Mouse (Mus musculus) stomach, postnatal 0 days (tissue): ENCODE data around the gene Tmem37. TPM values are rescaled to one million over a fixed set of nuclear protein-coding genes. Genes with fewer than 3 reads are reported as not detected.

Experiments
- ATAC-seq: fragments of 200-750 bp; cut with Nextera tagmentation; 2 replicates; pipeline ENCODE4 v1.8.0; 2017; ENCODE audit not compliant: low FRiP score, low TSS enrichment
- DNase-seq: peaks from one replicate; pipeline ENCODE4 v3.0.0-alpha.2; 2016; ENCODE audit warnings: low spot score
- H3K27ac ChIP-seq: fragments of 300-500 bp; sonication (generic); replicated peaks from 2 replicates; pipeline ENCODE4 v1.5.1; 2014; ENCODE audit warnings: mild to moderate bottlenecking, control low read depth
- H3K27me3 ChIP-seq: fragments of 300-500 bp; sonication (generic); 2 replicates; pipeline ENCODE4 v1.6.1; 2014; ENCODE audit warnings: low read length; ENCODE audit not compliant: control insufficient read depth, insufficient read depth
- H3K36me3 ChIP-seq: fragments of 300-500 bp; sonication (generic); 2 replicates; pipeline ENCODE4 v1.6.1; 2014; ENCODE audit warnings: low read length, mixed read lengths; ENCODE audit not compliant: control insufficient read depth, insufficient read depth
- H3K4me1 ChIP-seq: fragments of 300-500 bp; sonication (generic); replicated peaks from 2 replicates; pipeline ENCODE4 v1.6.1; 2014; ENCODE audit warnings: antibody characterized with exemption; ENCODE audit not compliant: control insufficient read depth, insufficient read depth
- H3K4me2 ChIP-seq: fragments of 300-500 bp; sonication (generic); replicated peaks from 2 replicates; pipeline ENCODE4 v1.6.1; 2014; ENCODE audit warnings: low read depth, mild to moderate bottlenecking, control low read depth, moderate library complexity
- H3K4me3 ChIP-seq: fragments of 300-500 bp; sonication (generic); 2 replicates; pipeline ENCODE4 v1.5.1; 2014; ENCODE audit warnings: low read depth, low read length, control low read depth
- H3K9ac ChIP-seq: fragments of 300-500 bp; sonication (generic); 2 replicates; pipeline ENCODE4 v1.6.1; 2014; ENCODE audit warnings: mild to moderate bottlenecking, low read length, control low read depth, mixed read lengths
- H3K9me3 ChIP-seq: fragments of 300-500 bp; sonication (generic); 2 replicates; pipeline ENCODE4 v1.6.1; 2016; ENCODE audit warnings: low read length; ENCODE audit not compliant: control insufficient read depth
- CTCF ChIP-seq: IDR thresholded peaks from 2 replicates; pipeline ENCODE4 v1.5.1; 2016; ENCODE audit warnings: antibody characterized with exemption, low read depth, mild to moderate bottlenecking, moderate library complexity
- EP300 ChIP-seq: optimal IDR thresholded peaks from 2 replicates; pipeline ENCODE3; 2016; ENCODE audit warnings: antibody characterized with exemption
- WGBS: fragments of 180-500 bp; shearing (Covaris S2); extraction: QIAGEN DNeasy Blood & Tissue Kit; methylation state at CpG from one replicate; pipeline ENCODE4 v1.1.7; 2014; 5-methylcytosine and 5-hydroxymethylcytosine counted together
- polyA plus RNA-seq: library from polyadenylated mRNA; unstranded; fragments of >200 nt; fragmentation: Nextera tagmentation; extraction: Ambion mirVana; gene quantifications from 2 replicates; pipeline ENCODE4 v1.2.1, GENCODE M21; 2015

The Tmem37 gene
- polyA plus RNA-seq, 1 experiment from 2014 or later: 8.8 TPM

DNA sequence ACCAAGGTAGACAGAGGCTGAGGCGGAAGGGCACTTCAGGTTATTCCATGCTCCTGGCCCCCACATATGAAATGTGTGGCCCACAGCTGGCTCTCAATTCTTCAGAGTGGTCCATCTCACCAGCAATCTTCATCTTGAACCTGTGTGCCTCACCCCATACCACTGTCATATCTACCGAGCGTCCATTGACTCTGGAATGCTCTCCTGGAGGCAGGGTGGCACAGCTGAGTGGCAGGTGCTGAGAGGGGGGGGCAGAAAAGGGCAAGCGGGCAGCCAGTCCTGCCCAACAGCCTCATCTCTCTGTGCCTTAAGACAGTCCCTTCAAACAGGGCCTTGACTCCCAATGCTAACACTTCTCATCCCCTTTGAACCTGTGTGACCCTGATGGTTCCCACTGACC lies 2.7 kb downstream of the Tmem37 start:
- TF ChIP-seq CTCF (no peak), EP300 (no peak)
- Histone ChIP-seq H3K4me2 (no peak overlapping the region), H3K27me3 (no peaks in the 10 kb centered on the region), H3K4me1 (peaks cover 5% of the 10 kb centered on the region; the same call in 1 of the 2 replicates), H3K4me3 (no peak overlapping the region), H3K27ac (no peak overlapping the region), H3K36me3 (no peaks in the 10 kb centered on the region), H3K9me3 (no peaks in the 10 kb centered on the region), H3K9ac (no peak overlapping the region)
- ATAC-seq (no peak), DNase-seq (no peak)
- 88% methylated on average over 4 of the region's 4 CpGs for WGBS

- ATAC-seq: no peak
These were observed 3.7 kb downstream of the Tmem37 start for GRCm38 (mm10) chr1:120070168-120070567.

GRCm38 (mm10) chr1:120069120-120069519 lies 4.8 kb downstream of the Tmem37 start:
- H3K27ac ChIP-seq: no peak overlapping the region
- TF ChIP-seq EP300: no peak
- no peak for TF ChIP-seq CTCF
- no peak overlapping the region for H3K4me2 ChIP-seq

More at GRCm38 (mm10) chr1:120070168-120070567, 3.7 kb downstream of the Tmem37 start:
- H3K4me2 ChIP-seq: no peak overlapping the region
- no peak for DNase-seq
- TF ChIP-seq CTCF (no peak), EP300 (no peak)
- H3K27me3 ChIP-seq: no peaks in the 10 kb centered on the region
- no peaks in the 10 kb centered on the region for H3K36me3 ChIP-seq
- no peaks in the 10 kb centered on the region for H3K9me3 ChIP-seq
- 68% methylated on average over 6 of the region's 6 CpGs for WGBS
- no peak overlapping the region for H3K9ac ChIP-seq
- no peak overlapping the region for H3K27ac ChIP-seq
- H3K4me3 ChIP-seq: no peak overlapping the region
- peaks cover 5% of the 10 kb centered on the region; the same call in 1 of the 2 replicates for H3K4me1 ChIP-seq

DNA sequence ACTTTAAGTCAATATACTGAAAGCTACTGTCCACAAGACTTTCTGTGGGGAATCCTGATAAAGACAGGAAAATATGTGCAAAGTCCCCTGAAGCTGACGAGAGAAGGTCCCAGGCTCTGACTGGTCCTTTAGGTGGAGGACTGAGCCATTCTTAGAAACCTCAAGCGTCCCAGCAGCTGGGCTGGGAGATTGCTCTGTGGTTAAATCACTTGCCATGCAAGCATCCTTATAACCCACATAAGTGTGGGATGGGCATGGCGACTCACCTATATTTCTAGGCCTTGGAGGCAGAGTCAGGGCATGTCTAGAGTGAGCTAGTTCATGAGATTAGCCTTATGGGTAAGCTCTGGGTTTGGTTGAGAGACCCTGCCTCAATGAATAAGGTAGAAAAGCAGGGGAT lies 7.2 kb downstream of the Tmem37 start:
- Histone ChIP-seq H3K9ac (no peak overlapping the region), H3K36me3 (no peaks in the 10 kb centered on the region), H3K4me1 (no peaks in the 10 kb centered on the region), H3K9me3 (no peaks in the 10 kb centered on the region), H3K4me2 (no peak overlapping the region), H3K4me3 (no peak overlapping the region), H3K27me3 (no peaks in the 10 kb centered on the region), H3K27ac (no peak overlapping the region)
- DNase-seq (no peak), ATAC-seq (no peak)
- WGBS: 67% methylated on average over 3 of the region's 3 CpGs
- no peak for TF ChIP-seq EP300

More at GRCm38 (mm10) chr1:120069120-120069519, 4.8 kb downstream of the Tmem37 start:
- no peak for DNase-seq
- ATAC-seq: no peak
- Histone ChIP-seq H3K36me3 (no peaks in the 10 kb centered on the region), H3K27me3 (no peaks in the 10 kb centered on the region), H3K9me3 (no peaks in the 10 kb centered on the region), H3K4me3 (no peak overlapping the region), H3K4me1 (peaks cover 5% of the 10 kb centered on the region; the same call in 1 of the 2 replicates), H3K9ac (no peak overlapping the region)
- 85% methylated on average over 5 of the region's 5 CpGs for WGBS

DNA sequence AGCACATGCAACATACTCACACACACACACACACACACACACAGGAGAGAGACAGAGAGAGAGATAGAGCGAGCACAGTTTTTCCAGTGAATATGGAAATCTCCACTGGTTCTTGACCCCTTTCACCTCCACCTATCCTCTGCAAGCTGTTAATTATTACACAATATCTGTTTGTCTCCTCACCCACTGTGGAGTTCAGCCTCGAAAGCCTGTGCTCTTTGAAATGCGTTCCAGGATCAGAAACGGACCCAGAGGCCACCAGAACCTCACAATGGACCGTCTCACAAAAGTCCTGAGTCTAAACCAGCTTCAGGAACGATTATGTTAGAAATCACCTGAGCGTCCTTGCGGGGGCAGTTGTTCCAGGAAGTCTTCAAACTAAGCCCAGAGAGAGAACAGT lies 7.7 kb downstream of the Tmem37 start:
- H3K36me3 ChIP-seq: no peaks in the 10 kb centered on the region
- H3K4me3 ChIP-seq: no peak overlapping the region
- H3K9ac ChIP-seq: no peak overlapping the region
- TF ChIP-seq EP300 (no peak), CTCF (no peak)
- H3K4me1 ChIP-seq: no peaks in the 10 kb centered on the region
- no peak for ATAC-seq
- WGBS: 74% methylated on average over 8 of the region's 8 CpGs
- H3K27ac ChIP-seq: no peak overlapping the region
- no peak overlapping the region for H3K4me2 ChIP-seq
- no peaks in the 10 kb centered on the region for H3K9me3 ChIP-seq
- no peaks in the 10 kb centered on the region for H3K27me3 ChIP-seq
- no peak for DNase-seq

GRCm38 (mm10) chr1:120064036-120064682 lies 9.7 kb downstream of the Tmem37 start:
- ATAC-seq (no peak), DNase-seq (no peak)
- H3K4me1 ChIP-seq: no peaks in the 10 kb centered on the region
- H3K4me2 ChIP-seq: no peak overlapping the region
- TF ChIP-seq EP300 (no peak), CTCF (no peak)
- no peak overlapping the region for H3K9ac ChIP-seq
- no peak overlapping the region for H3K27ac ChIP-seq
- 90% methylated on average over 11 of the region's 11 CpGs for WGBS
- H3K36me3 ChIP-seq: no peaks in the 10 kb centered on the region
- no peaks in the 10 kb centered on the region for H3K9me3 ChIP-seq
- H3K4me3 ChIP-seq: no peak overlapping the region
- no peaks in the 10 kb centered on the region for H3K27me3 ChIP-seq
